Mouse (Mus musculus) 416B (cell line): Measurements from ENCODE around the gene March9.

Source experiments
- DNase-seq: peaks from one replicate; pipeline ENCODE4 v3.0.0; 2011; ENCODE audit warnings: low read depth

Gene March9

GRCm38 (mm10) chr10:127059968-127060916 is at the start of gene March9:
Gene March9 (minus strand): TSS chr10:127060184.
- DNase-seq = peak; percentile 66

DNA sequence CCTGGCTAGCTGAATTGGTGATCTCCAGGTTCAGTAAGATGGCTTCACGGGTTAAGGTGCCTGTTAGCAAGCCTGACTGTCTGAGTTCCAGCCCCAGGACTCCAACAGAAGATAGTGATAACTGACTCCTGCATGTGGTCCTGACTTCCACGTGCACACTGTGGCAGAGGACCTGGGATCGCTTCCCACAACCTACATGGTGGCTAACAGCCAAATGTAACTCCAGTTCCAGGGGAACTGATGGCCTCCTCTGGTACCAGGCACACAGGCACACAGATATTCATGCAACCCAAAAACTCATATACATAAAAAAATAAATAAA is 48.2 kb upstream of the March9 start:
- DNase-seq = no peak

GRCm38 (mm10) chr10:127107563-127108261 is 47.7 kb upstream of the March9 start:
- DNase-seq = peak; percentile 56

- peak; percentile 64 for DNase-seq
Observed at GRCm38 (mm10) chr10:127103631-127104030, 43.6 kb upstream of the March9 start.

DNA sequence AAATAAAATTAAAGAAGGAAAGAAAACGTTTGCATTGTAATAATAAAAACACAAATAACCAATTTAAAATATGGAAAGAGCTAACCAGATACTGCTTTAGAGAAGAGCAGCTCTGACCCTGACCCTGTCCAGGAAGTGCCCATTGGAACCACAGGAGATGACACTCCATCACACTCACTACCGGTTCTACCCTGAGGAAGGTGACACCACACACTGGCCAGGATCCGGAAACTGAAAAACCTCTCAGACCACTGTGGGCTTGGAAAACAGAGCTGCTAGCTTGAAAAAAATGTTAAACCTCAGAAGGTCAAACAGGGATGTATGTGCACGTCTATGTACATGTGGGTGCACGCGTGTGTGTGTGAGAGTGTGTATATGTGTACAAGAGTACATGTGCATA is 41.2 kb upstream of the March9 start:
- peak; percentile 95 for DNase-seq

DNA sequence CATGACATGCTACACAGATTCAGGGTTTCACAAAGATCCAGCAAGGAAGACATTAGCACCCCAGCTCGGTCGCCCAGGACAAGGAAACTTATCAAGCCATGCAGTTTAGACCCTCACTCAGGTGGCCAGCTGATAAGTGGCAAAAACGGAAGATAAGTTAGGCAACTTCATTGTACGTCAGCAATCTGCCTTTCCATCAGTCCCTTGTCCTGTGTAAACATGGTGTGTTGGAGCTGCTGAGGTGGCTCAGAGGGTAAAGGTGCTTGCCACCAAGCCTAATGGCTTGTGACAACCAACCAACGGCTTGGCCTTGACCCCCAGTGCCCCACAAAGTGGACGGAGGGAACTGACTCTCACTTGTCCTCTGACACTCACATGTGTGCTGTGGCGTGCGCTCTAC is 40.4 kb upstream of the March9 start:
- peak; percentile 84 for DNase-seq

DNA sequence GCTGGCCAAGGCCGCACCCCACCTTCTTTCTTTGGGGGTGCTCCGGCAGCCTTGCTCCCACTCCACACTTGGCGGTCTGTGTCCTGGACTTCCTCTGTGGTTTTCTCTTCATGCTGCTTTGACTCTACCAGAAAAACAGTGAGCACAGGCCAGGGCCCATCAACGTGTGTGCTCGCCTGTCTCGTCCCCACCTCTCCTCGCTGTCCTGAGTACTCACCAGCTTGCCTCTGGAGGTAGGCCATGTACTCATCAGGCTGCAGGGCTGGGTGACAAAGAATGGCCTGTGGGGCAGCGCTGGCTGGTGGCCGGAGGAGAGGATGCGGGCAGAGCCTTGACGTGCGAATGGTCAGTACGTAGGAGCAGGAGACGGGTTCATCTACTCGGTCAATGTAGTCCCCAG is 39.9 kb upstream of the March9 start:
- DNase-seq = peak; percentile 67

GRCm38 (mm10) chr10:127099191-127099590 is 39.2 kb upstream of the March9 start:
- no peak for DNase-seq

GRCm38 (mm10) chr10:127098514-127098913 is 38.5 kb upstream of the March9 start:
- DNase-seq = no peak

- DNase-seq = no peak
Observed at GRCm38 (mm10) chr10:127094382-127094802, 34.4 kb upstream of the March9 start.

DNA sequence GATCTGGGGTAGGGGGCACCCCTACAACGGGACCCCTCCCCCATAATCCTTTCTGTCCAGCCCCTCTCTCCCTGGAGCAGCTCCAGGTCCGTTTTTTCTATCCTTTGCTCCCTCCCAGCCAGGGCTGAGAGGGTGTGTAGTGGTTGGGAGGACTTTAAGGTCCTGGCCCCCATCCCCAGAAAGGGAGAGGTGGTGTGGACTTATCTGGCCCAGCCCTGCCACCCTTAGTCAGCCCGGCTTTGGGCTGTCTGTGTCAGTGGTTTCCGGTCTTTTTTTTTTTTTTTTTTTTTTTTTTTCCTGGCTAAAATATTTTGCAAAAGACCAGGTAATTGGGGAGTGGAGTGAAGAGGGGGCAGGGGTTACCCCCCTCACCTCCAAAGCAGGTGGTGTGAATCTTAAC is 32.8 kb upstream of the March9 start:
- DNase-seq = peak; percentile 68

GRCm38 (mm10) chr10:127091507-127092396 is 31.8 kb upstream of the March9 start:
- DNase-seq = no peak

GRCm38 (mm10) chr10:127090560-127091411 is 30.8 kb upstream of the March9 start:
- DNase-seq = no peak

- no peak for DNase-seq
Observed at GRCm38 (mm10) chr10:127085633-127086032, 25.6 kb upstream of the March9 start.

DNA sequence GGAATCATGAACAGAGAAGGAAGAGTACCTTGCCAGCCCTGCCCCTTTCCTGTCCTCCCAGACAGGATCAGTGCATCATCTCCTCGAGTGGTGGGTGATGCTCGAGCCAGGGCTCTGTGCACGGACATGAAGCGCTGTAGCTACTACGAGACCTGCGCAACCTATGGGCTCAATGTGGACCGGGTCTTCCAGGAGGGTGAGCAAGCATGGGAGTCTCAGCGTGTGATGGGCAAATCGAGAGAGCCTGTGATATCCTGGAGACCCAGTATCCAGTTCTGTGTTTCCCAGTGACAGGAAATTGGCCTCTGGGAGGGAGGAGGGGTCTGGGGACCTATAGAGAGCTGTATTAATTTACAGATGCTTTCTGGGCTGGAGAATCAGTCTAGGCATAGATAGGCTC is 25.1 kb upstream of the March9 start:
- DNase-seq = no peak

DNA sequence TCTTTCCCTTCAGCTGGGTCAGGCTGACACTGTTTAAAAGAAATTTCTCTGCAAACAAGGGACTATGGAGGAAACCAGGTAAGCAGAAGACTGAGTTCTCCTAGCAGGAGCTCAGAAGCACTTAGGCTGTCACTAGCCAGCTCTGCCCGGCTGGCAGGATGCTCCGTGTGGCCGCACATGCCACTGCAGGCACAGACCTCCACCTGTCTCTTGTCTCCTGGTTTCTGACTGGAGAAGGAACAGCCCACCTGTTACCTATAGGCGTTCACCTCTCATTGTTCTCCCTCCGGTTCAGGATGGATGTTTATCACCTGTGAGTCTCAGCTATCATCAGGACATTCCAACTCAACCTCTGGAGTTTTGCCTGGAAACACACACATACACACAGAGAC is 23.9 kb upstream of the March9 start:
- DNase-seq = no peak

- DNase-seq = no peak
Observed at GRCm38 (mm10) chr10:127083292-127083914, 23.4 kb upstream of the March9 start.

GRCm38 (mm10) chr10:127081996-127082620 is 22.1 kb upstream of the March9 start:
- DNase-seq = no peak

DNA sequence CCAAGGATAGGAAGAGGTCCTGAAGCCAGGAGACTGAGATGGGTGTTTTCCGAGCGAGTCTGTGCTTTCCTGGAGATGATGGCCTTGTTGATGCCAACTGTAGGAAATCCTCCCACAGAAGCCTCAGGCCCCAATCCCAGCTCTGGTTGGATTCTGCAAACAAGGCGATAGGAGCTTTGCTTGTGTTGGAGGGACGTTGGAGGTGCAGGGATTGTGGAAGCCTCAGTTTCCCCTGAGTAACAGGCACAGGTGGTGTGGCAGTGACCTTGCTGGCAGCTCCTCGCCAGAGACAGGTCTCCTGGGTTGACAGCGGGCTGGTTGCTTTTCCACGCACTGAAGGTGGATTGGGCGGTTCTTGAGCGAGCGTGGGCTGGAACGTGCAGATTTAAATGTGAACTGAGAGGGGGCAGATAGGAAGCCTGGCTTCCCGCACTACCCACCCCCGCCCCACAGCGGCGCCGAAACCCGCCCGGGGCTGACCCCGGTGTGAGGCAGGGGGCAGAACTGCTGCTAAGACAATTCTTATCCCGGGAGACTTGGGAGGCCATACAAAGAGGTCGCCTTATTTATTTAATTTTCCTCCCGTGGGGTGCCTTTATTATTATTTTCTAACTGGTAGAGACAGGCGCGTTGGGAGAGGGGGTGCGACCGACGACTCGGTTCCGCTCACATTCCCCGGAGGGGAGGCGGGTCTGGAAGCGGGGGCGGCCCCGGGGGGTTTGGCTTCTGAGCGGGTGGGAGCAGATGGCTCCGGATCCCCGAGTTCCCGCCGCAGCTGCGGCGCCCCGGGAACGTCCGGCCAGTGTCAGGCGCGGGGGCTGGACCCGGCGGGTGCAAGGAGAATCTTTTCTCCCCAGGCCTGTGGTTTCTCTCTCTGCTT is 21.2 kb upstream of the March9 start:
- no peak for DNase-seq
